Mouse (Mus musculus) spleen, postnatal 36 days (tissue): ENCODE measurements at regions not wholly inside any gene's neighbourhood (a gene's known extent, or its start where the extent isn't known, plus 50 kb on each side); places are given as distances from the start of the nearest gene placed in this dataset.

Experiments used
- DNase-seq, 2 experiments: peaks; one replicate each; pipeline ENCODE4 v3.0.0; 2022; ENCODE audit warnings: low spot score in 2 of 2, mixed read lengths in 1 of 2

GRCm38 (mm10) chr16:29799893-29800292 lies 220.8 kb downstream of the Opa1 start:
- no peak for DNase-seq

GRCm38 (mm10) chr16:29800457-29800856 lies 221.3 kb downstream of the Opa1 start:
- peak; percentile 46 to 49 for DNase-seq

GRCm38 (mm10) chr16:29802085-29802484 lies 223.0 kb downstream of the Opa1 start:
- DNase-seq: no peak

- no peak for DNase-seq
Measured at GRCm38 (mm10) chr16:29802603-29803002, 223.5 kb downstream of the Opa1 start.

- DNase-seq: no peak
Measured at GRCm38 (mm10) chr16:29807859-29808258, 228.7 kb downstream of the Opa1 start.

GRCm38 (mm10) chr16:29808851-29809250 lies 229.7 kb downstream of the Opa1 start:
- no peak for DNase-seq

- peak in 1 of 2 experiments; percentile 4 for DNase-seq
Measured at GRCm38 (mm10) chr16:29813411-29814038, 234.4 kb downstream of the Opa1 start.

GRCm38 (mm10) chr16:29814039-29814438 lies 234.9 kb downstream of the Opa1 start:
- DNase-seq: peak; percentile 83 to 85

GRCm38 (mm10) chr16:29814655-29815054 lies 235.5 kb downstream of the Opa1 start:
- no peak for DNase-seq

GRCm38 (mm10) chr16:29815200-29815599 lies 236.1 kb downstream of the Opa1 start:
- DNase-seq: no peak

- no peak for DNase-seq
Measured at GRCm38 (mm10) chr16:29815632-29816337, 236.7 kb downstream of the Opa1 start.

- DNase-seq: no peak
Measured at GRCm38 (mm10) chr16:29816681-29817369, 237.7 kb downstream of the Opa1 start.

GRCm38 (mm10) chr16:29818807-29819440 lies 239.8 kb downstream of the Opa1 start:
- DNase-seq: no peak

- DNase-seq: no peak
Measured at GRCm38 (mm10) chr16:29820704-29821103, 241.6 kb downstream of the Opa1 start.

- no peak for DNase-seq
Measured at GRCm38 (mm10) chr16:29822110-29822509, 242.1 kb upstream of the Hes1 start.

- no peak for DNase-seq
Measured at GRCm38 (mm10) chr16:29822843-29823401, 241.3 kb upstream of the Hes1 start.

GRCm38 (mm10) chr16:29826927-29827326 lies 237.3 kb upstream of the Hes1 start:
- no peak for DNase-seq

- no peak for DNase-seq
Measured at GRCm38 (mm10) chr16:29827776-29828175, 236.4 kb upstream of the Hes1 start.

- DNase-seq: no peak
Measured at GRCm38 (mm10) chr16:29829457-29829856, 234.7 kb upstream of the Hes1 start.

GRCm38 (mm10) chr16:29830101-29830500 lies 234.1 kb upstream of the Hes1 start:
- no peak for DNase-seq

- DNase-seq: no peak
Measured at GRCm38 (mm10) chr16:29833298-29833697, 230.9 kb upstream of the Hes1 start.

GRCm38 (mm10) chr16:29833875-29834274 lies 230.3 kb upstream of the Hes1 start:
- no peak for DNase-seq
